Mouse (Mus musculus): ENCODE measurements at regions not wholly inside any gene's neighbourhood (a gene's known extent, or its start where the extent isn't known, plus 50 kb on each side); places are given as distances from the start of the nearest gene placed in this dataset.

GRCm38 (mm10) chr11:25055698-25056097 lies 977.8 kb downstream of the Bcl11a start:
- TF ChIP-seq CTCF (IDR thresholded peaks at IDR 0.05; ENCODE audit: control insufficient read depth, insufficient read depth, insufficient replicate concordance, low read depth, low read length) (no peak), POLR2A (IDR thresholded peaks at IDR 0.05; ENCODE audit: control insufficient read depth, low read depth, low read length) (no peak)
